Mouse (Mus musculus) hindbrain, embryonic 16.5 days (tissue): ENCODE results near the gene Cryz. TPM values are rescaled to one million over a fixed set of nuclear protein-coding genes. Genes with fewer than 3 reads are reported as not detected.

Experiments
- ATAC-seq: fragments of 200-750 bp; cut with Nextera tagmentation; 2 replicates; pipeline ENCODE4 v1.8.0; 2017; ENCODE audit warnings: moderate TSS enrichment, moderate library complexity
- H3K27ac ChIP-seq: fragments of 300-500 bp; sonication (generic); 2 replicates; pipeline ENCODE4 v1.5.1; 2014; ENCODE audit warnings: low read depth, mild to moderate bottlenecking, control low read depth, low read length, moderate library complexity
- H3K27me3 ChIP-seq: fragments of 300-500 bp; sonication (generic); replicated peaks from 2 replicates; pipeline ENCODE4 v1.6.1; 2014; ENCODE audit warnings: low read length; ENCODE audit not compliant: control insufficient read depth, insufficient read depth
- H3K36me3 ChIP-seq: fragments of 300-500 bp; sonication (generic); 2 replicates; pipeline ENCODE4 v1.6.1; 2014; ENCODE audit warnings: mild to moderate bottlenecking, low read length, moderate library complexity, mixed read lengths; ENCODE audit not compliant: control insufficient read depth, insufficient read depth
- H3K4me1 ChIP-seq: fragments of 300-500 bp; sonication (generic); 2 replicates; pipeline ENCODE4 v1.6.1; 2014; ENCODE audit warnings: low read depth, low read length; ENCODE audit not compliant: control insufficient read depth, insufficient read depth
- H3K4me2 ChIP-seq: fragments of 300-500 bp; sonication (generic); 2 replicates; pipeline ENCODE4 v1.6.1; 2014; ENCODE audit warnings: mild to moderate bottlenecking, low read length, control low read depth, moderate library complexity
- H3K4me3 ChIP-seq: fragments of 300-500 bp; sonication (generic); 2 replicates; pipeline ENCODE4 v1.5.1; 2014; ENCODE audit warnings: mild to moderate bottlenecking, low read length, control low read depth, moderate library complexity
- H3K9ac ChIP-seq: fragments of 300-500 bp; sonication (generic); 2 replicates; pipeline ENCODE4 v1.6.1; 2014; ENCODE audit warnings: low read depth, mild to moderate bottlenecking, control low read depth, low read length, moderate library complexity
- H3K9me3 ChIP-seq: fragments of 300-500 bp; sonication (generic); 2 replicates; pipeline ENCODE4 v1.6.1; 2014; ENCODE audit warnings: mild to moderate bottlenecking, low read length, moderate library complexity; ENCODE audit not compliant: control insufficient read depth
- WGBS: fragments of 180-500 bp; shearing (Covaris S2); extraction: QIAGEN DNeasy Blood & Tissue Kit; methylation state at CpG from one replicate; pipeline ENCODE4 v1.1.7; 2014; 5-methylcytosine and 5-hydroxymethylcytosine counted together
- polyA plus RNA-seq: library from polyadenylated mRNA; unstranded; fragments of >200 nt; fragmentation: Nextera tagmentation; extraction: Ambion mirVana; gene quantifications from 2 replicates; pipeline ENCODE4 v1.2.1, GENCODE M21; 2015

Cryz gene
- 10.7 and 11.9 TPM in 2 replicates for polyA plus RNA-seq

GRCm38 (mm10) chr3:154596488-154596933 lies at the start of gene Cryz:
Gene Cryz (plus strand): TSS chr3:154596711.
- Histone ChIP-seq H3K9ac (peak within 1 kb of the TSS; percentile 86), H3K4me1 (peaks cover 3% of the 10 kb centered on the region; the same call in 1 of the 2 replicates), H3K4me3 (peak within 1 kb of the TSS; percentile 79), H3K36me3 (peaks cover 15% of the 10 kb centered on the region), H3K9me3 (no peaks in the 10 kb centered on the region), H3K4me2 (peak within 1 kb of the TSS; percentile 67), H3K27ac (peak within 1 kb of the TSS; percentile 92), H3K27me3 (no peaks in the 10 kb centered on the region)
- 0% methylated on average over 25 of the region's 25 CpGs for WGBS
- ATAC-seq, result peak; percentile 93

GRCm38 (mm10) chr3:154547549-154548426 lies 48.7 kb upstream of the Cryz start:
- H3K4me3 ChIP-seq, result no peak overlapping the region

GRCm38 (mm10) chr3:154548868-154549301 lies 47.6 kb upstream of the Cryz start:
- Histone ChIP-seq H3K27ac (no peak overlapping the region), H3K4me2 (no peak overlapping the region), H3K4me3 (no peak overlapping the region), H3K9me3 (no peaks in the 10 kb centered on the region), H3K4me1 (no peaks in the 10 kb centered on the region; the same call in 1 of the 2 replicates), H3K36me3 (no peaks in the 10 kb centered on the region), H3K9ac (no peak overlapping the region), H3K27me3 (no peaks in the 10 kb centered on the region; the same call in 1 of the 2 replicates)
- WGBS, result 21% methylated on average over 8 of the region's 8 CpGs
- ATAC-seq, result no peak

More at GRCm38 (mm10) chr3:154547549-154548426, 48.7 kb upstream of the Cryz start:
- no peaks in the 10 kb centered on the region for H3K9me3 ChIP-seq
- no peaks in the 10 kb centered on the region; the same call in 1 of the 2 replicates for H3K4me1 ChIP-seq
- no peak overlapping the region for H3K9ac ChIP-seq
- peak; percentile 42; the same call in 1 of the 2 replicates for ATAC-seq
- H3K4me2 ChIP-seq, result peak overlapping the region; percentile 42
- 6% methylated on average over 20 of the region's 20 CpGs for WGBS
- H3K27me3 ChIP-seq, result no peaks in the 10 kb centered on the region; the same call in 1 of the 2 replicates
- no peaks in the 10 kb centered on the region for H3K36me3 ChIP-seq
- H3K27ac ChIP-seq, result no peak overlapping the region

- no peak overlapping the region for H3K4me3 ChIP-seq
- no peaks in the 10 kb centered on the region for H3K36me3 ChIP-seq
- H3K9me3 ChIP-seq, result no peaks in the 10 kb centered on the region
- WGBS, result 32% methylated on average over 17 of the region's 17 CpGs
- ATAC-seq, result peak; percentile 48; the same call in 1 of the 2 replicates
- no peak overlapping the region; the same call in 1 of the 2 replicates for H3K9ac ChIP-seq
- H3K27ac ChIP-seq, result no peak overlapping the region
- H3K27me3 ChIP-seq, result no peaks in the 10 kb centered on the region; the same call in 1 of the 2 replicates
- H3K4me1 ChIP-seq, result no peaks in the 10 kb centered on the region; the same call in 1 of the 2 replicates
- no peak overlapping the region for H3K4me2 ChIP-seq
Measured at GRCm38 (mm10) chr3:154550326-154551034, 46.0 kb upstream of the Cryz start.

GRCm38 (mm10) chr3:154551035-154551411 lies 45.5 kb upstream of the Cryz start:
- WGBS, result 36% methylated on average over 5 of the region's 5 CpGs
- no peak overlapping the region for H3K4me2 ChIP-seq
- H3K4me1 ChIP-seq, result no peaks in the 10 kb centered on the region; the same call in 1 of the 2 replicates
- H3K9ac ChIP-seq, result no peak overlapping the region
- H3K27me3 ChIP-seq, result no peaks in the 10 kb centered on the region; the same call in 1 of the 2 replicates
- H3K4me3 ChIP-seq, result no peak overlapping the region
- no peaks in the 10 kb centered on the region for H3K9me3 ChIP-seq
- no peak overlapping the region for H3K27ac ChIP-seq
- no peaks in the 10 kb centered on the region for H3K36me3 ChIP-seq
- peak; percentile 27; the same call in 1 of the 2 replicates for ATAC-seq

GRCm38 (mm10) chr3:154562192-154562591 lies 34.3 kb upstream of the Cryz start:
- no peak for ATAC-seq
- Histone ChIP-seq H3K9me3 (no peaks in the 10 kb centered on the region), H3K9ac (no peak overlapping the region), H3K36me3 (no peaks in the 10 kb centered on the region), H3K27ac (no peak overlapping the region), H3K27me3 (no peaks in the 10 kb centered on the region), H3K4me3 (no peak overlapping the region), H3K4me1 (no peaks in the 10 kb centered on the region), H3K4me2 (no peak overlapping the region)
- WGBS, result 96% methylated on average over 3 of the region's 3 CpGs

- no peaks in the 10 kb centered on the region for H3K27me3 ChIP-seq
- 76% methylated on average over 3 of the region's 3 CpGs for WGBS
- no peak overlapping the region for H3K27ac ChIP-seq
- no peaks in the 10 kb centered on the region for H3K9me3 ChIP-seq
- H3K9ac ChIP-seq, result no peak overlapping the region
- H3K4me3 ChIP-seq, result no peak overlapping the region
- ATAC-seq, result no peak
- H3K4me1 ChIP-seq, result no peaks in the 10 kb centered on the region
- H3K36me3 ChIP-seq, result no peaks in the 10 kb centered on the region
- H3K4me2 ChIP-seq, result no peak overlapping the region
Measured at GRCm38 (mm10) chr3:154565437-154565836, 31.1 kb upstream of the Cryz start.

- no peaks in the 10 kb centered on the region; the same call in 1 of the 2 replicates for H3K27me3 ChIP-seq
- H3K4me2 ChIP-seq, result peak overlapping the region; percentile 20; the same call in 1 of the 2 replicates
- 25% methylated on average over 14 of the region's 14 CpGs for WGBS
- ATAC-seq, result no peak
- no peak overlapping the region for H3K27ac ChIP-seq
- H3K4me1 ChIP-seq, result no peaks in the 10 kb centered on the region
- no peaks in the 10 kb centered on the region for H3K36me3 ChIP-seq
- no peak overlapping the region for H3K9ac ChIP-seq
- H3K4me3 ChIP-seq, result no peak overlapping the region
- no peaks in the 10 kb centered on the region for H3K9me3 ChIP-seq
Measured at GRCm38 (mm10) chr3:154570029-154570575, 26.4 kb upstream of the Cryz start.
